Mouse (Mus musculus): ENCODE data around the gene 6030445D17Rik.
A peak's percentile ranks its signal among the peaks of the same experiment; 100 is the strongest.

The 6030445D17Rik gene

DNA sequence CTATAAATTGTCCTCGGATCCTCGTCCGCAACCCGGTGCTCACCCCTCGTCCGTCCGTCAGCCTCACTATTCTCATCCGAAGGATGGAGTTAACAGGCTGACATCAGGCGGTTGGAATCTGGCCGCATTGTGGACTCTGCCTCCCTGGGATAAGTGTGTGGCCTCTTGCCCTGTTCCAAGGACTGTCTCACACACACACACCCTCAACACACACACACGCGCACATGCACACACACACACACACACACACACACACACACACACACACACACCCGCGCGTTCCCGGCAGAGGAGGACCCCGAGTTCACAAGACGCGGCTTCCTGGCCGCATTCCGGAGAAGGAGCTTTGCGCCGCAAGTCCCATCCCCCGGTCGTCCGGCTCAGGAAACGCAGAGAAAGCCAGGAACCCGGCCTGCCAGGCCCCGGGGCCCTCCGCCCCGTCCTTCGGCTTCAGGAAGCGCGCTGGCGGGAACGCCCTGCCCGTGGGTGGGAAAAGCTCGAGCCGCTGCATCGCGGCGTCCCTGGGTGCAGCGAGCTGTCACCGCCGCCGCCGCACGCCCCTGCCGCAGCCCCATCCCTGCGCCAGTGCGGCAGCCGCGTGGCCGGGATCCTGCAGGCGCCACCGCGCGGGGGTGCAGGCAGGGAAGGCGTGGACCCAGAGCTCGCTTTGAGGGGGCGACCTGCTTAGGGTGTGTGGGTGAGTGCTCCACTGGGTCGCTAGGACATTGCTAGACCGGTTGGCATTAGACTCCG, at the start of gene 6030445D17Rik:
TSS of gene 6030445D17Rik (plus strand) at position 165 of the 753 bp plus-strand sequence.
- DNase-seq (ENCODE audit: low spot score in 2 of 2): peak; percentile 61 to 64

DNA sequence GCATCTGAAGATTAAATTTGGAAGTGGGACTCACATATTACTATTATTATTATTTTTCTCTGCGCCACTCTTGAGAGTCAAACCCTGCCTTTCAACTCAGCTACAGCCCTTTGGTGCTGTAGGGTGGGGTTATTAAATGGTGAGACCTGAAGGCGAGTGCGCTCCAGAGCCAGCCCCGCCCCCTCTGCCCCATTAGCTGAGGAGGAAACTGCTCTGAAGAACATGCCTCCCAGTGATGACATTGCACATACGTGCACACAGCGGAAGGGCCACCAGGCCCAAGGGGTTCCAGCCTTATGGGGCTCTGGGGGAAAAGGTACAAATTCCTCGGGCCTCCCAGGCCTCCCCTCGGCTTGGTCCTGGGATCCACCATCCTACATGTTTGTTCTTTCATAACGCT, 46.6 kb upstream of the 6030445D17Rik start:
- no peak for DNase-seq (ENCODE audit: low spot score in 2 of 2)

DNA sequence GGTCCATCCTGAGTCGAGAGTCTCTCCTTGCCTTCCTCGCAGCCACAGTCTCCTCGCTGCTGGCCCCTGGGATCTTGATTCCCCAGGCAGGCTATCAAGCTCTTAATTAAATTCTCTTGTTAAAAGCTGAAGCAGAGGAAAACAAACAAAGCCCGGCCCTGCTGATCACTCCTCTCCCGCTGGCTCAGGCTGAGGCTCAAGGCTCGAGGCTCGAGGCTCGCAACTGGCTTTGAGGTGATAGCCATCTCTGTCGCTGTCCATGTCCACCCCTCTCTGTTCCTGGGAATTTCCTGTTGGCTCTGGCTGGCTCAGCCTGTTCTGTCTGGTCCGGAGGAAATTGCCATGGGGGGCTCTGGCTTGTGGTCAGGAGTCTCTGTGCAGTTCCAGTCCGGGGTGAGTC, 43.1 kb upstream of the 6030445D17Rik start:
- DNase-seq (ENCODE audit: low spot score in 2 of 2): no peak

DNA sequence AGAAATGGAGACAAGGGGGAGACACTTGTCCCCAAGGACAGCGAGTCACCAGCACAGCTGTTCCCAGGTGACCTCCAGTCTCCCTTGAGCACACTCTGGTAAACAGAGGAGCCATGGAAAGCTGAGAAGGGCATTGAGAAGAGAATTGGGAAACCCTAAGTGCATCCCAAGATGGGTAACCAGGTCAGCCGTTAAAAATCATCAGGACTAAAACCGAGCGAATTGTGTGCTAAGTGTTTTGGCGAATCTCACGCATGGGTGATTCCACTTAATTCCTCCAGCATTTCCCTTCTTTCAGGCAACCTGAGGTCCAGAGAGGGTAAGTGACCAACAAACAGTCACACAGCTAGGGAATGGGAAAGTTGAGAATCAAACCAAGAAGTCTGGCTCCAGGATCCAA, 42.7 kb upstream of the 6030445D17Rik start:
- DNase-seq (ENCODE audit: low spot score in 2 of 2): no peak

DNA sequence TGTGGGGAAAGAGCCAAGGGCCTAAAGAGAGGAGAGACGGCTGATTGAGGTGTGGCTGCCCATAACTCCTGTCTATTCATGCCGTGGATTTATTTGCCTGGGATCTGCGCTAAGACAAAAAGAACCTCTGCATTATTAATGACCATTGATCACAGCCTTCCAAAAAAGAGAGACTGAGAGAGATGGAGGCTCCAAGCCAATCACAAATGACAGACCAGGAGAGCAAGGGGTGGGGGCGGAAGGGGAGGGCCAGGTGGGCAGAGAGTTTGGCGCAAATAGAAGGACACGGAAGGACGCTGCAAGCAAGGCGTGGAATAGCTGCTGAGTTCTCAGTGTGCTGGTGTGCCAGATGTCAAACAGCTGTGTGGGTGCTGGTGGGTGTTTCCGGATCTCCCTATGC, 38.8 kb upstream of the 6030445D17Rik start, which contains the start of gene Htr1d:
TSS of gene Htr1d (plus strand) at position 301 of the 400 bp plus-strand sequence.
- no peak for DNase-seq (ENCODE audit: low spot score in 2 of 2)

DNA sequence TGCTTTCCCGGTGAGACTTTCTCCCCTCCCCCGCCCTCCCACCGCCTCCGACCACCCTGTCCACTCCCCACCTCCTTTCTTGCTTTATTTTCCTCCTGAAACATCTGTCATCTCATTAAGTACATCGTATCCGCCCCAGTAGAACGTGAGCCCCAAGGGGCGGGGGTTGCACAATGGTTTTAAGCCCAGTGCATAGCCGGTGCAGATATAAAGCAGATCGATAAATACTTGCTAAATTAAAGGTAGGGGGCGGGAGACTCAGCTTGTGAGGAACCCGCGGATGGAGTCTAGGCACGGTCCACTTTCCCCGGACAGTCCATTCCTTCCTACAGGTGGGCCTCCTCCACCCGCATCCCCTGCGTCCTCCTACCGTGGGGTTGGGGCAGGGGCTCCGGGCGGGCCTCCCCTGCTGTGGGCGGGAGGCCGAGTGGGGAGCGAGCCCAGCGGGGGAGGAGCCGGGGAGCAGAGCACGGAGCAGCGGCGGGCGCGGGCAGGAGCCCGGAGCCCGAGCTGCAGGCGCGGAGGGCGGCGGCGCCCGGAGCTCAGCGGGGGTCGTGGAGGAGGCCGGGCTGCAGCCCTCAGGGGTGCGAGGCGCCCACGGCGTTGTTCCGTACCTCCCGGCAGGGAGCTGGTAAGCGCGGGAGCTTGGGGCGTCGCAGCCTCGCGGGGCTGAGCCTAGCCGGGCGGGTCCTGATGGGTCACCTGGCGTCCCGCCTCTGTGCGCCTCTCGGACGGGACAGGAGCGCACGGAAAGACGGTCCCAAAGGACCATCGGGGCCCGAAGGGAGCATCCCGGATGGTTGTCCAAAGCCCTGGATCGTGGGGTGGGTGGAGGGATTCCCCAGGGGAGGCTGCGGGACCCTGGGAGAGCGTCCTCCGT, 37.7 kb upstream of the 6030445D17Rik start:
- no peak for DNase-seq (ENCODE audit: low spot score in 2 of 2)

DNA sequence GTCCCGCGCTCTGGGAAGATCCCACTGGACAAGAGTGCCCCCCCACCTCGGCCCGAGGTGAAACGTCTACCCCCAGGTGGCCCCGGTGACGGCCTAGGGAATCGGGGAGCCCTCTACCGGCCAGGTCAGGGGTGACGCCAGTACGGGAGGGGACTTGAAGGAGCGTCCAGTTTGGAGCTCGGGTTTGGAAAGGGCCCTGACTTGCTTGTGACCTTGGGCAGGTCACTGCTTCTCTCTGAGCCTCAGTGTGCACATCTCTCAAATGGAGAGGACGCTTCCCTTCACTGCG, 37.1 kb upstream of the 6030445D17Rik start:
- DNase-seq (ENCODE audit: low spot score in 2 of 2): no peak

DNA sequence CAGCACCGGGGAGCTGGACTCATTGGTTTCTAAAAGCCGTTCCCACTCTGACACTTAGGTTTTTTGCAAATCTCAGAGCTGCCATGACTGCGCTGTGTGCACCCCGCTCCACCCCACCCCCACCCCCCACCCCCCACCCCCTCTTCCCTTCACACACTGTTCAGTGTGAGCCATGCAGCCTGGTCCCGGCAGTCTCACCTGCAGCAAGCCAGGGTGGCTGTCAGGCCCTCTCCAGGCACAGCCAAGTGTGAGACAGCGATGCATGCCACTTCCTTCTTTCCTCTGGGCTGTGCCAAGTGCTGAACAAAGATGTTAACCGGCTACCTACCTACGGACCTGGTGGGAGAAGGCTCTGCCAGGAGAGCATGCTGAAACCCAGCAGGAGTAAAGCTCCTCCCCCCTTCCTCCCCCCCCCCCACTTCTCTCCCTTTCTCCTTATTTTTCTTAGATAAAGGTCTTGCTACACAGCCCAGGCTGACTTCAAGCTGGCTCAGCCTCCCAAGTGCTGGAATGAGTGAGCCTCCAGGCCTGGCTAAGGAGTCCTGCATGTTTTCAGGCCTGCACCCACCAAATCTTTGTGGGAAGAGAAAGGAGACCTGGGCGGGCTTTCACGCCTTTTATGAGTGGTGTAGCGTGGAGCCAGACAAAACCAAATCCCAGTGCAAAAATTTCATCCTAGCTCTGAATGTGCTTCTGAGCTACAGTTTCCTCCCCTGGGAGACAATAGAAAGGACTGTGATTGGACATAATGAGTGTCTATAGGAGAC, 31.3 kb upstream of the 6030445D17Rik start:
- DNase-seq (ENCODE audit: low spot score in 2 of 2): no peak

DNA sequence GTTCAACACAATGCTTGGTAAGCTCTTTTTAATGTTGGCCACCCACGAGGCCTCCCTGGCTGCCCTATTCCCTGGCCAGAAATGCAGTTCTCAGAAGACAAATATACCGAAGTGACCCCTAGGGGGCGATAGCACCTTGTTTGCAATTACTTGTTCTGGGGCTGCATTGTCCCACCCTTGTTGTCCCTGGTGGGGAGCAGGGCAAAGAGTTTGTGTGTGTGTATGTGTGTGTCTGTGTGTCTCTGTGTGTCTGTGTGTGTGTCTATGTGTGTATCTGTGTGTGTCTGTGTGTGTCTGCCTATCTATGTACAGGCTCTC, 30.7 kb upstream of the 6030445D17Rik start:
- no peak for DNase-seq (ENCODE audit: low spot score in 2 of 2)

DNA sequence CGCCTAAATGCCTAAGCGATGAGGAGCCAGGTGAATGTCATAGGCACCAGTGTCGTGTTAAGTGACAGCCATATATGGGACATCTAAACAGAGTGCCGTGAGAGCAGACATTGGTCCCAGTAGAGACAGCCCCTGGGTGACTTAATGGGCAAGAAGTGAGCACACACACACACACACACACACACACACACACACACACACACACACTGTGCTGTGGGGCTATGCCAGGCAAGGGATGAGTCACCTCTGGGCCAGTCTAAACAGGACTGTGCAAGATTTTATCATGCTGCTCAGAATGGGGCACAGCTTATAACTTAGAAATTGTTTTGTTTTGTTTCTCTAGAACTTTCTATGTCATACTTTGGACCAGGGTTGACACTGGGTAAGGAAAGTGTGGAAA, 28.0 kb upstream of the 6030445D17Rik start:
- DNase-seq (ENCODE audit: low spot score in 2 of 2): no peak

DNA sequence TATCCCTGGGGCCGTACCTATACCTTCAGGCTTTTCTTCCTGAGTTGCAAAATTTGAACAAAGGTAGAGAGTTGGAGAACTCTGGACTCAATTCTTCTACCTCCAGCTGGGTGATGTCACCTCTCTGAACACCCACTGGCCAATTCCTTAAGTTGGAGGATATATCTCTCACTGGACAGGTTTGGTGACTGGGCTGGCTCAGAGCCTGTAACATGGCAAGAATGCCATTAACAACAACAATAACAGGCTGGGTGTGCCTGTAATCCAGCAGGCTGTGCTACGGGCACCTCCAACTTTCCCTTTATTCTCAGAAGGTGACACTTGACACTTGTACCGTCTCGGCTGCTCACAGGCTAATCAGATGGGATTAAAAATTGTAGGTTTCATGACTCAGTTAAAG, 22.9 kb upstream of the 6030445D17Rik start:
- no peak for DNase-seq (ENCODE audit: low spot score in 2 of 2)

DNA sequence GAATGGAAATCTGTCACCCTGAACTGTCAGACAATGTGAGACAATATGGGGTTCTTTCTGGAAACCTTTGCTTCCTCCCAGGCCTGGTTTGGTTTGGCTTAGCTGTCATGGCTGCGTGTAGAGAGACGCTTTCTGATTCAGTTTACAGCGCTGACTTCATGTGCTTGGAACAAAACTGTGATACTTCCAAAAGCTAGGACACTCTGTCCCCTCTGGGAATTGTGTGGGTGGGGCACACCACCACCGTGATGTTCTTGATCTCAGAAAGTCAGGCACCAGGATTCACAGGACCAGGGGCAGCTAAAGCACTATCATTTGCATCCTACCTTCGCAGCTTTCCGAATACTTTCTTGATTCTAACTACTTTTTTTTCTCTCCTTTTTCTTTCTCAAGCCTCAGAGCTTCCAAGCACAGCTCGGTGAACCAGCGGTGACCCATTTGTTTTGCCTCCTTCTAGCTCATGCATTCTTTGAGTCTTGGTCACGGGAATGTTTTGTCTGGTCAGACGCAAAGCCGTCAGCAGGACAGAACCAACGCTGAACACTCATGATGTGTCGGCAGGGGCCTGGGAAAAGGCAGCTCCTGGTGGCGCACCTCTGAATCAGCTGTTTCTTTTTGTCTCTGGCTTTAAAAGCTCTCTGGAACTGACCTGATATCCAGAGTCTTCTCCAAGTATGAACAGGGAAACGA, 20.6 kb upstream of the 6030445D17Rik start:
- no peak for DNase-seq (ENCODE audit: low spot score in 2 of 2)

DNA sequence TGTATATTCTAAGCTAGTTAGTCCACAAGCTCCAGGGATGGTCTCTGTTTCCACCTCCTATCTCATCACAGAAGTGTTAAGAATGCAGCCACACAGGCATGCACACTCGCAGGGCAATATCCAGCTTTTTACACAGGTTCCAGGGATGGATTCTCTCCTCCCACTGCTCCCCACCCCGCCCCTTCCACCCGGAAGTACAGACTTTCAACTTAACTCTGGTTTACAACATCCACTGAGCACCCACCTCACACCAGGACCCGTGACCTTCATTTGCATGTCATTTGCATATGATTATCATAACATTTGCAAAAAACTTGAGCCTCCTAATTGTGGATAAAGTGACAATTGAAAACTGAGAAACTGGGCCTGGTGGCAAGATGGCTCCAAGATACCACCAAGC, 17.5 kb upstream of the 6030445D17Rik start:
- DNase-seq (ENCODE audit: low spot score in 2 of 2): no peak

DNA sequence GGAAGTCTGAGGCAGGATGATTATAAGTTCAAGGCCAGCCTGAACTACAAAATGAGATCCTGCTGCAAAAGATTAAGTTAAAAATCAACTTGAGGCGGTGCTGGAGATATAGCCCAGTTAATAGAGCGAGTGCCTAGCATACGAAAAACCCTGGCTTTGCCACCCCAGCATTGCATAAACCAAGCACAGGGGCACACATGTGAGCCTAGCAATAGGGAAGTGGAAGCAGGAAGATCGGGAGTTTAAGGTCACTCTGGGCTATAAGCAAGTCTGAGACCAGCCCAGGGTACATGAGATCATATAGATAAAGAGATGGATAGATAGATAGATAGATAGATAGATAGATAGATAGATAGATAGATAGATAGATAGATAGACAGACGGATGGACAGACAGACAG, 12.3 kb upstream of the 6030445D17Rik start:
- DNase-seq (ENCODE audit: low spot score in 2 of 2): no peak

DNA sequence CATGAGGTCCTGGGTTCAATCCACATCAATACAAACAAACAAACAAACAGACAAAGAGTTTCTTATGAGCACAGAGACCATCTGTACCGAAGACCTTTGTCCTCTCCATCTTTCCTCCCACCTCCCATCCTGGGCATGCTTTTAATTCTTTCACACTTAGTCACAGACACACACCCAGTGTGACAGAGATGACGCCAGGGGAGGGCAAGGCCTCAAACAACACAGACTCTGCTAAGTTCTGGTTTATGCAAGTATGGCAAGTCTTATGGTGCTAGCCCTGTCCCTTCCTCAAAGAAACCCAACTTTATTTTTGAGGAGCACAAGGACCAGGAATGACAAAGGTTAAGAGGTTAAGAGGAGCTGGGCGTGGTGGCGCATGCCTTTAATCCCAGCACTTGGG, 11.8 kb upstream of the 6030445D17Rik start:
- no peak for DNase-seq (ENCODE audit: low spot score in 2 of 2)

DNA sequence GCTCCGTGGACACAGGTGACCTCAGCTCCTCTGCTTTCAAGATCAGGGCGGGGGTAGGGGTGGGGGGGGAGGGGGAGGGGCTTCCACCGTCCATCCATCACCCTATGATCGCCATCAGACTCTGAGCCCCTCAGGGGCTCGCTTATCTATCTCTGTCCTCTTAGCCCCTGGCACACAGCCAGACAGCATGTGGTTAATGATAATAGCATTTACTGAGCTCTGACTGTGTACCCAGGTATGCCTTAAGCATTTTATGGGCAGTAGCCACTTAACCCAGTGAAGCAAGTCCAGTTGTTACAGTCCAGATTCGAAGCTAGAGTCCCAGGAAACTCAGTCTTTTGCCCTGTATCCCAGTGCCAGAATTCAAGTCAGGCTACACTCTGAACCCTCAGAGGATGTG, 10.5 kb upstream of the 6030445D17Rik start:
- no peak for DNase-seq (ENCODE audit: low spot score in 2 of 2)

DNA sequence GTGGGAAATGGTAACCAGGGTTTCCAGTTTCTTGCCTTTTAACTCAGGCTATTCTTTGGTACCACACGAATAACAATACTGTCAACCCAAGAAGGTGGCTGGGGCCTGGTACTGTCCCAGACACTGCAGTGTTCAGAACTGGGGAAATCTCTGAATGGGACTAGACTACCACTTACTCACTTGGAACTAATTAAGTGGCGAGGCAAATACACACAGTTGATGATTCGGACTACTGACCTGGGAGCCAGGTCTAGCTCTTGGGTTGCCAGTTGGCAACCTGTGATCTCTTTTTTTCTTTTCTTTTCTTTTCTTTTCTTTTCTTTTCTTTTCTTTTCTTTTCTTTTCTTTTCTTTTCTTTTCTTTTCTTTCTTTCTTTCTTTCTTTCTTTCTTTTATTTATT, 9.8 kb upstream of the 6030445D17Rik start:
- no peak for DNase-seq (ENCODE audit: low spot score in 2 of 2)

DNA sequence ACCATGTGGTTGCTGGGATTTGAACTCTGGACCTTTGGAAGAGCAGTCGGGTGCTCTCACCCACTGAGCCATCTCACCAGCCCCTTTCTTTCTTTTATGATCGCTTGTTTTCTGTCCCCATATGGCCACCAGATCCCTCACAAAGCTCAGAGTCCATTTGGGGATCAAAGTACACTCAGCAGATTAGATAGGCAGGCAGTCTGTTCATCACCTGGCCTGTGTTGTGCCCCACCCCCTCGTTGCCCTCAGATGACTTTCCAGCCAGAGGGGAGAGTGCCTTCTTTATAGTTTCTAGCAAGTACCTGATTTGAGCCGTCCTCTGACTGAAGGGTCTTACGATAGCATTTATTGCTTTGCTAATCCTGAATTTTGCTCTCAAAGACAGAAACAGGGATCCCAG, 9.3 kb upstream of the 6030445D17Rik start:
- no peak for DNase-seq (ENCODE audit: low spot score in 2 of 2)

DNA sequence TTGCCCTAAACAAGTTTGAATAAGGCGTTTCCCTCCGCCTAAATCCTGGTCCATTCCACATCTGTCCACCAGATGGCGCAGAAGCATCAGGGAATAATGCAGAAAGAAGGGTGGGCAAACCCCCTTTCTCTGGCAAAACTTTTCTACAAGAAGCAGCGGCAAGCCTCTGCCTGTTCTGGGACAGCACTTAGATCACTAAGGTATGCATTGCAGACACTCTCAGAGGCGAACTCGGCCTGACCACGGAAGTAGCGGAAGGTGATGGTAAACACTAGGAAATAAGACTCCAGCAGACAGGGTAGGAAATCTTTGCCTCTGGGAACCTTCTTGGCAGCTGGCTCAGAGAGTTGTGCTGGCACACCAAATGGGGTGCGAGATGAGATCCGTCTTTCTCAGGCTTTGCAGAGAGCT, 7.2 kb upstream of the 6030445D17Rik start:
- DNase-seq (ENCODE audit: low spot score in 2 of 2): peak; percentile 39 to 63

DNA sequence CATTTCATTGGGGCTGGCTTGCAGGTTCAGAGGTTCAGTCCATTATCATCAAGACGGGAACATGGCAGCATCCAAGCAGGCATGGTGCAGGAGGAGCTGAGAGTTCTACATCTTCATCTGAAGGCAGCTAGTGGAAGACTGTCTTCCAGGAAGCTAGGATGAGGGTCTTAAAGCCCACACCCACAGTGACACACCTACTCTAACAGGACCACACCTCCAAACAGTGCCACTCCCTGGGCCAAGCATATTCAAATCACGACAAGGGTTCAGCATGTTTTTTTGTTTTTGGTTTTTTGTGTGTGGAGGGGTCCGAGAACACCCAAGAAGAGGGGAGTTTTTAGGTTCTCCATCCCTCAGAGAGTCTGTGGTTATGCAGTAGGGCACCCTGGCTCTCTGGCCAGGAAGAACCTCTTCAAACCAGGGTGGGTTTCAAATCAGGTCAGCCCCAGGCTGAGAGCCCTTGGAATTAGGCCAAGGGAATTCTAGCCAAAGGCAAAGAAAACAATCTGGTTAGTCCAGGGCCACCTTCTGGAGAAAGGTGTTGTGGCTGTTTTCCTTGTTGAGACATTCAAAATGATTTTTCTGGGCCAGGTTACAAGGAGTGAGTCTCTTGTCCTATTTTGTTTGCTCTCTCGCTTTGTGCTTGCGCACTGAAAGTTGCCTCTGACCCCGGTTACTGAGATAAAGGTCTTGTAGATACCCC, 5.4 kb upstream of the 6030445D17Rik start:
- DNase-seq (ENCODE audit: low spot score in 2 of 2): no peak

DNA sequence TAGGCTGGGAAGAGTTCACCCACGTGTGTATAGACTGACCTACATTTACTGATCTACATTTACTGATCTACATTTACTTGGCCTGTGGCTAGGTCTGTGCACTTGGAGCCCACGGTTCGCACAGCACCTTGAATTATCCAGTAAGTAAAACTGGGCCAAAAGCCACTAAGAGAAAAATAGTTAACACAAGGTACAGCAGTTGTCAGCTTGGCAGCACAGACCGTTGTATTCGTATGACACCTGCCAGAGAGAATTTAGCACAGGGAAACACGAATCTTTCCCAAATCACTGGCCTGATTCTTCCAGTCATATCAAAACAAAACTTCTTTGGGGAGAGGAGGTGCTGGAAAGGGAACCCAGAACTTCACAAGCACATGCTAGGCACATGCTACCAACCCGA, 3.8 kb upstream of the 6030445D17Rik start:
- no peak for DNase-seq (ENCODE audit: low spot score in 2 of 2)

All from right cerebral cortex, postnatal 36 days (tissue).